22 mouse cellular contexts compared by ENCODE assay signal in genomic region chr1:106321432-106322126, GRCm38 (mm10).
DNase-seq lines count a peak whose midpoint lies in the region; ATAC-seq lines count a peak whose summit lies in the region.
"Had no signal": no experiment of that assay in that cellular context is flagged by ENCODE, and none has a peak within 500 bp of the region (broad histone marks: within the 10 kb centered on the region; RNA-seq: fewer than 3 reads in every experiment).

No protein-coding gene starts in this region.

- H3K4me3 ChIP-seq in midbrain, embryonic 11.5 days (ENCODE audit: low read depth, low read length), result no peak overlapping the region
- H3K4me3 ChIP-seq in midbrain, embryonic 10.5 days, result no peak overlapping the region
- H3K4me3 ChIP-seq: embryonic facial prominence, embryonic 13.5 days; midbrain, embryonic 12.5 days; stomach, embryonic 15.5 days had no signal

- H3K9ac ChIP-seq in midbrain, embryonic 11.5 days (ENCODE audit: low read length), result no peak overlapping the region
- H3K9ac ChIP-seq: embryonic facial prominence, embryonic 13.5 days; forebrain, postnatal 0 days; hindbrain, embryonic 14.5 days; liver, postnatal 0 days; midbrain, embryonic 12.5 days; stomach, embryonic 15.5 days had no signal

- no peak overlapping the region for H3K27ac ChIP-seq in midbrain, embryonic 11.5 days (ENCODE audit: low read depth, low read length)
- H3K27ac ChIP-seq in midbrain, embryonic 10.5 days (replicated peaks), result no peak overlapping the region
- H3K27ac ChIP-seq: embryonic facial prominence, embryonic 13.5 days; hindbrain, embryonic 14.5 days; kidney, postnatal 0 days; midbrain, embryonic 12.5 days; stomach, embryonic 15.5 days had no signal

- 0 out of 2 replicates have a peak, but pooled peaks cover 2% of the 10 kb centered on the region for H3K36me3 ChIP-seq in midbrain, embryonic 11.5 days (ENCODE audit: control insufficient read depth, insufficient read depth, low read length)
- H3K36me3 ChIP-seq in midbrain, embryonic 10.5 days, result peaks cover 13% of the 10 kb centered on the region
- H3K36me3 ChIP-seq: stomach, embryonic 15.5 days had no signal

- no peaks in the 10 kb centered on the region for H3K4me1 ChIP-seq in midbrain, embryonic 11.5 days (ENCODE audit: control insufficient read depth, insufficient read depth, low read length)
- H3K4me1 ChIP-seq in midbrain, embryonic 10.5 days, result no peaks in the 10 kb centered on the region
- H3K4me1 ChIP-seq: embryonic facial prominence, embryonic 13.5 days; midbrain, embryonic 12.5 days; stomach, embryonic 15.5 days had no signal

- DNase-seq in midbrain, embryonic 11.5 days (ENCODE audit: low spot score, missing footprints), result peak; percentile 44
- DNase-seq in midbrain, embryonic 10.5 days (ENCODE audit: low spot score), result no peak
- DNase-seq in left cerebral cortex, adult 18-20 months (ENCODE audit: low spot score in 2 of 2), result no peak
- DNase-seq in layer of hippocampus, adult 8-10 months (ENCODE audit: low spot score in 2 of 2), result no peak
- DNase-seq: adrenal gland, postnatal 36 days; cerebellum, adult 8-10 months; forebrain, postnatal 0 days; kidney, adult 11 months; layer of hippocampus, adult 9-11 months; liver; liver, postnatal 0 days; retina, postnatal 1 day; right cerebral cortex, postnatal 4 days; thymus, postnatal 14 days had no signal

- H3K27me3 ChIP-seq in midbrain, embryonic 11.5 days (ENCODE audit: control insufficient read depth, insufficient read depth, low read length), result no peaks in the 10 kb centered on the region
- no peaks in the 10 kb centered on the region for H3K27me3 ChIP-seq in midbrain, embryonic 10.5 days (ENCODE audit: low read depth, poor library complexity, severe bottlenecking)
- H3K27me3 ChIP-seq: embryonic facial prominence, embryonic 13.5 days; midbrain, embryonic 12.5 days; stomach, embryonic 15.5 days had no signal

- H3K9me3 ChIP-seq in midbrain, embryonic 11.5 days (ENCODE audit: control insufficient read depth, low read length), result no peaks in the 10 kb centered on the region
- no peaks in the 10 kb centered on the region for H3K9me3 ChIP-seq in midbrain, embryonic 10.5 days (replicated peaks)
- H3K9me3 ChIP-seq: embryonic facial prominence, embryonic 13.5 days; midbrain, embryonic 12.5 days; stomach, embryonic 15.5 days had no signal

- H3K4me2 ChIP-seq in midbrain, embryonic 11.5 days, result no peak overlapping the region
- H3K4me2 ChIP-seq: embryonic facial prominence, embryonic 13.5 days; hindbrain, embryonic 14.5 days; midbrain, embryonic 12.5 days; stomach, embryonic 15.5 days had no signal

- ATAC-seq in midbrain, embryonic 11.5 days (ENCODE audit: low FRiP score), result no peak
- ATAC-seq in CD4-positive, CD25-positive, alpha-beta regulatory T cell, adult 4 months, result peak; percentile 35
- ATAC-seq in hematopoietic stem cell, adult 5-6 weeks (replicated peaks in 1 of 2; ENCODE audit: insufficient read depth in 1 of 2, low FRiP score in 2 of 2, low TSS enrichment in 1 of 2, low read depth in 1 of 2, poor library complexity in 2 of 2, severe bottlenecking in 2 of 2), result peak; percentile 52 to 60
- peak; percentile 73 for ATAC-seq in neutrophil, adult 5-6 weeks (ENCODE audit: extremely low read depth, insufficient number of reproducible peaks, low FRiP score, poor library complexity, severe bottlenecking)
- ATAC-seq: forebrain, postnatal 0 days; liver, postnatal 0 days had no signal

- 91% methylated on average over 8 of the region's 8 CpGs for WGBS in midbrain, embryonic 11.5 days
- 92% methylated on average over 8 of the region's 8 CpGs for WGBS in midbrain, embryonic 10.5 days
